Mouse (Mus musculus) stomach, postnatal 0 days (tissue): Measurements from ENCODE around the gene Naa16. TPM values are rescaled to one million over a fixed set of nuclear protein-coding genes. Genes with fewer than 3 reads are reported as not detected.

ENCODE experiments used
- ATAC-seq: fragments of 200-750 bp; cut with Nextera tagmentation; 2 replicates; pipeline ENCODE4 v1.8.0; 2017; ENCODE audit not compliant: low FRiP score, low TSS enrichment
- DNase-seq: peaks from one replicate; pipeline ENCODE4 v3.0.0-alpha.2; 2016; ENCODE audit warnings: low spot score
- H3K27ac ChIP-seq: fragments of 300-500 bp; sonication (generic); replicated peaks from 2 replicates; pipeline ENCODE4 v1.5.1; 2014; ENCODE audit warnings: mild to moderate bottlenecking, control low read depth
- H3K27me3 ChIP-seq: fragments of 300-500 bp; sonication (generic); 2 replicates; pipeline ENCODE4 v1.6.1; 2014; ENCODE audit warnings: low read length; ENCODE audit not compliant: control insufficient read depth, insufficient read depth
- H3K36me3 ChIP-seq: fragments of 300-500 bp; sonication (generic); 2 replicates; pipeline ENCODE4 v1.6.1; 2014; ENCODE audit warnings: low read length, mixed read lengths; ENCODE audit not compliant: control insufficient read depth, insufficient read depth
- H3K4me1 ChIP-seq: fragments of 300-500 bp; sonication (generic); replicated peaks from 2 replicates; pipeline ENCODE4 v1.6.1; 2014; ENCODE audit warnings: antibody characterized with exemption; ENCODE audit not compliant: control insufficient read depth, insufficient read depth
- H3K4me2 ChIP-seq: fragments of 300-500 bp; sonication (generic); replicated peaks from 2 replicates; pipeline ENCODE4 v1.6.1; 2014; ENCODE audit warnings: low read depth, mild to moderate bottlenecking, control low read depth, moderate library complexity
- H3K4me3 ChIP-seq: fragments of 300-500 bp; sonication (generic); 2 replicates; pipeline ENCODE4 v1.5.1; 2014; ENCODE audit warnings: low read depth, low read length, control low read depth
- H3K9ac ChIP-seq: fragments of 300-500 bp; sonication (generic); 2 replicates; pipeline ENCODE4 v1.6.1; 2014; ENCODE audit warnings: mild to moderate bottlenecking, low read length, control low read depth, mixed read lengths
- H3K9me3 ChIP-seq: fragments of 300-500 bp; sonication (generic); 2 replicates; pipeline ENCODE4 v1.6.1; 2016; ENCODE audit warnings: low read length; ENCODE audit not compliant: control insufficient read depth
- CTCF ChIP-seq: IDR thresholded peaks from 2 replicates; pipeline ENCODE4 v1.5.1; 2016; ENCODE audit warnings: antibody characterized with exemption, low read depth, mild to moderate bottlenecking, moderate library complexity
- EP300 ChIP-seq: optimal IDR thresholded peaks from 2 replicates; pipeline ENCODE3; 2016; ENCODE audit warnings: antibody characterized with exemption
- WGBS: fragments of 180-500 bp; shearing (Covaris S2); extraction: QIAGEN DNeasy Blood & Tissue Kit; methylation state at CpG from one replicate; pipeline ENCODE4 v1.1.7; 2014; 5-methylcytosine and 5-hydroxymethylcytosine counted together
- polyA plus RNA-seq: library from polyadenylated mRNA; unstranded; fragments of >200 nt; fragmentation: Nextera tagmentation; extraction: Ambion mirVana; gene quantifications from 2 replicates; pipeline ENCODE4 v1.2.1, GENCODE M21; 2015

Naa16 gene
- polyA plus RNA-seq, 1 experiment from 2014 or later, result 16.0 TPM

DNA sequence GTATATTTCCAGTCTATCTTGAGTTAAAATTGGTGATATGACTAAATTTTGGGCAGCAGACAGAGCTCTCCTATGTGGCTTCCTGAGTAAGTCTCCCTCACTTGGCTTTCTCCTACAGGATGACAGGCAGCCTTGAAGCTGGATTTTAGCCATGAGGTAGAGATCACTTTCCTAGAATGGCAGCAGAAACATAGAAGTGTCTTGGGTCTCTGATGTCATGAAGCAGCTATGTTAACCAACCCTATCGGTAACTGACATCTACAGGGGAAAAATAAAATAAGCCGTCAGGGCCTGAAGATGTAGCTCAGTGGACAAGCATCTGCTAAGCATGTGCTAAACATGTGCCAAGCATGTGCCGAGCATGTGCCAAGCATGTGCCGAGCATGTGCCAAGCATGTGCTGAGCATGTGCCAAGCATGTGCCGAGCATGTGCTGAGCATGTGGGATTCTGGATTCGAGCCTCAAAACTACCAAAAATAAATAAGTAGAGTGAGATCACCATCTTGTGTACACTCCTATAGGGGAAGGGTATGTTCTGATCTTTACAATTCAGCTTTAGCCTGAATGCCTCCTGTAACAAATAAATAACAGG, 85.6 kb downstream of the Naa16 start:
- Histone ChIP-seq H3K27me3 (no peaks in the 10 kb centered on the region), H3K9me3 (no peaks in the 10 kb centered on the region), H3K27ac (no peak overlapping the region), H3K4me2 (no peak overlapping the region), H3K4me1 (no peaks in the 10 kb centered on the region), H3K9ac (no peak overlapping the region), H3K4me3 (no peak overlapping the region), H3K36me3 (no peaks in the 10 kb centered on the region)
- WGBS, result 83% methylated on average over 6 of the region's 6 CpGs
- no peak for ATAC-seq
- DNase-seq, result no peak
- TF ChIP-seq CTCF, result no peak
- no peak for TF ChIP-seq EP300

DNA sequence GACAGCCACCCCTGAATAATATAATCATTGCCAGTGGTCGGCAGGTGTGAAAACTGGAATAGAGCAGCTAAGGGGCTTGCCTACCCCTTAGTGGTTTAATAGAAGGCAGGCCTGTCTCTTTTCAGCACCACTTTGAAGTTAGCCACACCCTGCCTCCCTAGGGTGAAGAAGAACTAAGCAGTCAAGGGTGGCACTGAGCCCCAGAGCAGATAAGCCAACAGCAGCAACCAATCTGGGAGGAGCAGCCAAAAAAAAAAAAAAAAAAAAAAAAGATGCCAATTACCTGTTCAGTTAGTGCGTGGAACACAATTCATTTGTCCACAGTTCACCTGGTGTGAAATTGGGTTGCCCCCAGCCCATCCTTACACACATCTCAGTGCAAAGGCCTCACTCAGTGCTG, 87.4 kb downstream of the Naa16 start:
- Histone ChIP-seq H3K4me2 (no peak overlapping the region), H3K9me3 (no peaks in the 10 kb centered on the region), H3K36me3 (no peaks in the 10 kb centered on the region), H3K4me1 (no peaks in the 10 kb centered on the region), H3K4me3 (no peak overlapping the region), H3K27me3 (no peaks in the 10 kb centered on the region), H3K9ac (no peak overlapping the region), H3K27ac (no peak overlapping the region)
- 85% methylated on average over 2 of the region's 2 CpGs for WGBS
- DNase-seq (no peak), ATAC-seq (no peak)
- TF ChIP-seq EP300 (no peak), CTCF (no peak)

DNA sequence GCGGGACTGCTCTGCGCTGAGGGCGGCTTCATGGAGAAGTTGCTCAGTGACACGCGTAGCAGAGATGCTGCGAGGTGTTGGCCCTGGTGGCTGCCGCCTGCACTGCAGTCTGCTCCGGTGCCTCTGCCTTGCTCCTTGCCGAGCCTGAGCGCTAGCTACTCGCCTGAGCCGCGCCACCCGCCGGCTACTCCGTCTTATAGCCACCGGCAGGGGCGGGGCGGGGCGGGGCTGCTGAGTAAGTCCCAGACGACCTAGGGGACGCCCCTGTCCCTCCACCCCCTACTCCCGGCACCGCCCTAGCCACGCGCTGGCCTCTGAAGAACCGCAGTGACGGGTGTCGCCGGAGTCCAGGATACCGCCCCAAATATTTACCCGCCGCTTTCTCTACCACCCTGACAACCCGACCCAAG, 89.1 kb downstream of the Naa16 start, which contains the start of gene Rgcc:
Gene Rgcc, minus strand, starts transcription at position 180 of the 410 bp plus-strand sequence.
- Histone ChIP-seq H3K36me3 (no peaks in the 10 kb centered on the region), H3K4me1 (no peaks in the 10 kb centered on the region), H3K4me3 (peak within 1 kb of the TSS; percentile 54), H3K4me2 (peak within 1 kb of the TSS; percentile 93), H3K9me3 (no peaks in the 10 kb centered on the region), H3K27ac (no peak within 1 kb of the TSS), H3K27me3 (no peaks in the 10 kb centered on the region), H3K9ac (peak within 1 kb of the TSS; percentile 64)
- TF ChIP-seq CTCF, result peak; percentile 90
- no peak for TF ChIP-seq EP300
- DNase-seq (peak; percentile 95), ATAC-seq (peak; percentile 98)
- whole genome bisulfite sequencing, result 1% methylated on average over 31 of the region's 34 CpGs

DNA sequence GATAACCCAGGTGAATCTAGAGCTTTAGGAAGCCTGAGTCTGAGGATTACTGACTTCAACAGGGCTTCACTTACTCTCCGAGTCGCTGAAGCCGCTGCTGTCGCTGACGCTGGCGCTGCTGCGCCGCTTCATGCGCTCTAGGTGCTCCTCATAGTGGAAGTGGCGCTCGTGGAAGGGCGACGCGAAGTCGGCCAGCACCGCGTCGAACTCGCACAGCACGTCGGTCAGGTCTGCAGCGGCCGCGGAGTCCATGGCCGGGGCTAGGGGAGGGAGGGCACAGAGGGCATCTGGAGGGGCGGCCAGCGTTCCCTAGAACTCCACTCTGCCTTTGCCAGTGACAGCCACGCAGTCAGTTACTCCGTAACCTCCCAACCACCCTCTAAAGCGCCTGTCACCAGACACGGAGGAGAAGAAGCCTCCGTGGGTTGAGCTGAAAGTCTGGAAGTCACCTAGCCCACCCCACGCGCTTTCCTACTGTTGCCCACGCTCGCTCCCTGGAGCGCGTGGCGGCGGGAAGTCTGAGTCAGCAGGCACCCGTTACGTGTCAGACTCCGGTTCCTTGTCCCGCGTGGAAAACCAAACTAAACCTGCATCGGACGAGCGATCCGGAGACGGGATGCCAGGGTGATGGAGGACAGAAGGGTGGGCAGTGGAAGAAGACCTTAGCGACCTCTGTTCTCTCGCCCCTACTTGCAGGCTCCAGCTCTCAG, 89.8 kb downstream of the Naa16 start:
- no peak overlapping the region for H3K27ac ChIP-seq
- no peaks in the 10 kb centered on the region for H3K4me1 ChIP-seq
- TF ChIP-seq EP300, result no peak
- no peak for TF ChIP-seq CTCF
- no peaks in the 10 kb centered on the region for H3K27me3 ChIP-seq
- peak overlapping the region; percentile 64 for H3K9ac ChIP-seq
- peak overlapping the region; percentile 93 for H3K4me2 ChIP-seq
- DNase-seq (peak; percentile 27), ATAC-seq (peak; percentile 31)
- WGBS, result 1% methylated on average over 52 of the region's 52 CpGs
- no peaks in the 10 kb centered on the region for H3K36me3 ChIP-seq
- peak overlapping the region; percentile 54 for H3K4me3 ChIP-seq
- H3K9me3 ChIP-seq, result no peaks in the 10 kb centered on the region

DNA sequence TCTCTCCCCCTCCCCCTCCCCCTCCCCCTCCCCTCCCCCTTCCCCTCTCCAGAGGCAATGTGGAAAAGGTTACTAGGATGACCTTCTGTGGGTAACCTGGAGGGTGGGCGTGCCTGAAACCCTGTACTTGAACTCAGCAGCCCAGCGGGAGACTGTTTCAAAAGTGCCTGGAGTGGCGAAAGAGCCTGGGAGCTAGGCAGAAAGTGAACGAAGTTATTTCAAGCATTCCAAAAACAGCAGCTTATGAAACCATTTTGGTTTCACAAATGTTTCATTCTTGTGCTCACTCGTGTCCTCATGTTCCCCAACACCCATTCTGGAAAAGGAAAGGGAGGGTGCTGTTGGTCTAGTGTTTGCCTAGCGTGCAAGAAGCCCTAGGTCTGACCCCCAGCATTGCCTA, 90.8 kb downstream of the Naa16 start:
- no peaks in the 10 kb centered on the region for H3K9me3 ChIP-seq
- H3K27me3 ChIP-seq, result no peaks in the 10 kb centered on the region
- DNase-seq (no peak), ATAC-seq (no peak)
- peak overlapping the region; percentile 8; the same call in 1 of the 2 replicates for H3K4me2 ChIP-seq
- no peak for TF ChIP-seq EP300
- TF ChIP-seq CTCF, result no peak
- peak overlapping the region; percentile 54 for H3K4me3 ChIP-seq
- H3K4me1 ChIP-seq, result no peaks in the 10 kb centered on the region
- no peak overlapping the region for H3K9ac ChIP-seq
- no peak overlapping the region for H3K27ac ChIP-seq
- WGBS, result 39% methylated on average over 6 of the region's 6 CpGs
- H3K36me3 ChIP-seq, result no peaks in the 10 kb centered on the region

DNA sequence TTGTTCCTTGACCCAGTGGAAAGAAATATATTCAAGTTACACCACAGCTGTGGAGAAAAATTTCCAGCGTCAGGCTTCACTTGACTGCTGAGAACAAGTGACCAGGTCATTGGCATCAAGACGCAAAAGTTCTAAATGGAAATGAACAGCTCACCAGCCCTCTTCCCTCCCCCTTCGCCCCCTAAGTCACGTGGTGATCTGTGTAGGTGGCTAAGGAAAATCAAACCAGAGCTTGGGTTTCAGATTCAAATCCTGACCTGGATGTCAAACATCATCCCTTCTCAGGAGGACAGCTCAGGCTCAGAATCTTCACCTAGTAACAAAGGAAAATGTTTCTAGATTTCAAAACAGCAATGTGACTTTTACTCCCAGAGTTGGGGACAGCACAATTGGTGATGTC, 91.3 kb downstream of the Naa16 start:
- 55% methylated on average over 4 of the region's 4 CpGs for WGBS
- Histone ChIP-seq H3K9ac (no peak overlapping the region), H3K27me3 (no peaks in the 10 kb centered on the region), H3K27ac (no peak overlapping the region), H3K36me3 (no peaks in the 10 kb centered on the region), H3K4me1 (no peaks in the 10 kb centered on the region), H3K4me3 (no peak overlapping the region), H3K4me2 (no peak overlapping the region), H3K9me3 (no peaks in the 10 kb centered on the region)
- DNase-seq, result no peak
- ATAC-seq, result no peak
- TF ChIP-seq CTCF (no peak), EP300 (no peak)
